Mouse (Mus musculus): ENCODE results near the gene Rasgrf1.

- TF ChIP-seq GATA1 (IDR thresholded peaks at IDR 0.05; ENCODE audit: low read length) (no peak), TAL1 (IDR thresholded peaks at IDR 0.05; ENCODE audit: low read length) (no peak)
Observed at GRCm38 (mm10) chr9:90021442-90021841, 111.7 kb downstream of the Rasgrf1 start.

Measured in erythroblast, embryonic 14.5 days (primary cell).